Mouse (Mus musculus): ENCODE measurements around the gene Phf20.

DNA sequence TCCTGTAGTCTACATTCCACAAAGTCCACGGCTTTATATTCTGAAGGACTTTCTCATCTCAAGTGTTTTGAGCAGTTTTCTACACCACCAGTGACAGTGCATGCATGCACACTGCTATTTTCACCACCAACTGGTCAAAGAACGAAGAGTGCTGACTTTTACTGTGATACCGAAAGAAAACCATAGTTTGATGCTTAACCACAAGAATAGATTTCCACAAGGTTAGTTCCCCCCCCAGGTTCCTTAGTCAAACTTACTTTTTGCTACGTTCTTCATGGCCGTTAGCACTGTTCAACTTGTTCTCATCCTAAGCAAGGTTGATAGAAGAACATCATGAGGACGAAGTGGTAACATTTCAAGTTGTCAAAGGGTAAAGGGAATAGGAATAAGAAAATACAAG is 19.2 kb upstream of the Phf20 start:
- no peak for TF ChIP-seq CTCF (IDR thresholded peaks at IDR 0.05; ENCODE audit: control insufficient read depth, insufficient read depth, insufficient replicate concordance, low read depth, low read length)
- TF ChIP-seq POLR2A (IDR thresholded peaks at IDR 0.05; ENCODE audit: control insufficient read depth, low read depth, low read length) = no peak

Data from testis, adult 2 months (tissue).